Mouse (Mus musculus) megakaryocyte, embryonic 14.5 days (primary cell): ENCODE results near the gene Idh3b.

Experiments
- FLI1 ChIP-seq: IDR thresholded peaks from 2 replicates; pipeline ENCODE4 v1.6.1; 2012; ENCODE audit warnings: low read length, inconsistent platforms, mixed read lengths
- GATA1 ChIP-seq: IDR thresholded peaks from 3 replicates; pipeline ENCODE4 v1.6.1; 2012; ENCODE audit warnings: mixed read lengths, low read length, inconsistent platforms, borderline replicate concordance

- TF ChIP-seq GATA1: no peak
- no peak for TF ChIP-seq FLI1
These were observed 3.5 kb downstream of the Idh3b start for GRCm38 (mm10) chr2:130280818-130281217.
